In genomic region chr4:132074933-132075769, GRCm38 (mm10) we compare ENCODE assay signal across 8 mouse cellular contexts. TPM values are rescaled to one million over a fixed set of nuclear protein-coding genes. Genes with fewer than 3 reads are reported as not detected.
DNase-seq lines count a peak whose midpoint lies in the region; ATAC-seq lines count a peak whose summit lies in the region.

TSS of gene Epb41 (minus strand) at chr4:132075321.

- H3K36me3 ChIP-seq in heart, embryonic 14.5 days (ENCODE audit: control insufficient read depth, insufficient read depth, low read length), result peaks cover 2% of the 10 kb centered on the region; the same call in 1 of the 2 replicates
- H3K36me3 ChIP-seq in liver, embryonic 13.5 days, result peaks cover 31% of the 10 kb centered on the region
- H3K36me3 ChIP-seq in stomach, embryonic 16.5 days (ENCODE audit: control insufficient read depth, insufficient read depth, low read length), result no peaks in the 10 kb centered on the region

- H3K4me1 ChIP-seq in heart, embryonic 14.5 days (ENCODE audit: control insufficient read depth in 2 of 2, insufficient read depth in 2 of 2, low read length in 2 of 2), result peaks cover 24 to 49% of the 10 kb centered on the region in 2 experiments
- peaks cover 84% of the 10 kb centered on the region for H3K4me1 ChIP-seq in liver, embryonic 13.5 days (replicated peaks)
- H3K4me1 ChIP-seq in stomach, embryonic 16.5 days (ENCODE audit: control insufficient read depth, insufficient read depth, low read length), result peaks cover 22% of the 10 kb centered on the region; the same call in 1 of the 2 replicates

- DNase-seq in CD4-positive, CD25-positive, alpha-beta regulatory T cell, adult 2 months (ENCODE audit: low read depth, low spot score), result peak; percentile 98
- DNase-seq in c-Kit-negative CD71-positive TER-119-positive erythroid progenitor cells, embryonic 14.5 days (ENCODE audit: low read depth, low spot score), result peak; percentile 99
- peak; percentile 57 for DNase-seq in fibroblast of lung, adult 2 months (ENCODE audit: low read depth)
- peak; percentile 99 for DNase-seq in kidney, postnatal 14 days
- peak; percentile 100 for DNase-seq in liver, embryonic 13.5 days
- peak; percentile 95 for DNase-seq in neural tube, embryonic 10.5 days (ENCODE audit: extremely low spot score, low spot score)

- H3K4me2 ChIP-seq in heart, embryonic 14.5 days (ENCODE audit: low read length), result peak within 1 kb of the TSS; percentile 90
- peak within 1 kb of the TSS; percentile 98 for H3K4me2 ChIP-seq in liver, embryonic 13.5 days
- H3K4me2 ChIP-seq in stomach, embryonic 16.5 days (ENCODE audit: low read depth, low read length), result peak within 1 kb of the TSS; percentile 94

- no peaks in the 10 kb centered on the region for H3K27me3 ChIP-seq in heart, embryonic 14.5 days (ENCODE audit: control insufficient read depth, insufficient read depth, low read length)
- no peaks in the 10 kb centered on the region for H3K27me3 ChIP-seq in liver, embryonic 13.5 days
- H3K27me3 ChIP-seq in stomach, embryonic 16.5 days (ENCODE audit: control insufficient read depth, insufficient read depth, low read length), result no peaks in the 10 kb centered on the region

- peak within 1 kb of the TSS; percentile 66 to 84 for H3K27ac ChIP-seq in heart, embryonic 14.5 days (replicated peaks in 1 of 2; ENCODE audit: control insufficient read depth in 1 of 2, insufficient read depth in 1 of 2, low read depth in 2 of 2, low read length in 2 of 2)
- H3K27ac ChIP-seq in liver, embryonic 13.5 days, result peak within 1 kb of the TSS; percentile 100
- H3K27ac ChIP-seq in stomach, embryonic 16.5 days (ENCODE audit: low read length), result peak within 1 kb of the TSS; percentile 87

- H3K9me3 ChIP-seq in heart, embryonic 14.5 days (ENCODE audit: control insufficient read depth, low read length), result no peaks in the 10 kb centered on the region
- no peaks in the 10 kb centered on the region for H3K9me3 ChIP-seq in liver, embryonic 13.5 days (replicated peaks)
- no peaks in the 10 kb centered on the region for H3K9me3 ChIP-seq in stomach, embryonic 16.5 days (replicated peaks; ENCODE audit: control insufficient read depth, low read length)

- WGBS in heart, embryonic 14.5 days, result 2% methylated on average over 47 of the region's 47 CpGs
- 1% methylated on average over 47 of the region's 47 CpGs for WGBS in liver, embryonic 13.5 days (ENCODE audit: insufficient replicate concordance)
- WGBS in stomach, embryonic 16.5 days, result 2% methylated on average over 47 of the region's 47 CpGs

- peak within 1 kb of the TSS; percentile 85 for H3K9ac ChIP-seq in heart, embryonic 14.5 days (ENCODE audit: low read length)
- peak within 1 kb of the TSS; percentile 97 for H3K9ac ChIP-seq in liver, embryonic 13.5 days
- H3K9ac ChIP-seq in stomach, embryonic 16.5 days (ENCODE audit: low read length), result peak within 1 kb of the TSS; percentile 87

- ATAC-seq in heart, embryonic 14.5 days (ENCODE audit: insufficient number of reproducible peaks, insufficient read depth, low FRiP score, low read depth), result peak; percentile 89
- peak; percentile 86 for ATAC-seq in liver, embryonic 13.5 days (ENCODE audit: low read depth)
- peak; percentile 96 for ATAC-seq in stomach, embryonic 16.5 days (ENCODE audit: insufficient read depth, low FRiP score)

- H3K4me3 ChIP-seq in heart, embryonic 14.5 days (ENCODE audit: control insufficient read depth in 1 of 2, insufficient read depth in 1 of 2, low read depth in 1 of 2, low read length in 2 of 2), result peak within 1 kb of the TSS; percentile 64 to 79
- peak within 1 kb of the TSS; percentile 99 for H3K4me3 ChIP-seq in liver, embryonic 13.5 days (replicated peaks)
- H3K4me3 ChIP-seq in stomach, embryonic 16.5 days (replicated peaks; ENCODE audit: low read length), result peak within 1 kb of the TSS; percentile 78

RNA-seq across cellular contexts. Expression of gene Epb41, which starts in this region (rescaled TPM):
- polyA plus RNA-seq in heart, embryonic 14.5 days (2014; fragmentation: Nextera tagmentation; extraction: Ambion mirVana), result 45.7 and 59.0 TPM in 2 replicates
- 147 and 193 TPM in 2 replicates for polyA plus RNA-seq in liver, embryonic 13.5 days (2015; fragmentation: Nextera tagmentation; extraction: Ambion mirVana)
- 55.7 and 60.0 TPM in 2 replicates for polyA plus RNA-seq in stomach, embryonic 16.5 days (2015; fragmentation: Nextera tagmentation; extraction: Ambion mirVana)

Comparison
In these comparisons a context has a peak if more than half of its experiments do, and no peak if none do; other contexts are left out.
1. Peak in every context shown above with its lines: DNase-seq, ATAC-seq, H3K4me3 ChIP-seq and H3K27ac ChIP-seq.